Mouse (Mus musculus): ENCODE data around the gene Foxq1.

Gene Foxq1

GRCm38 (mm10) chr13:31572806-31573508, 17.0 kb downstream of the Foxq1 start:
- no peak for DNase-seq (ENCODE audit: low read depth, low spot score)

- DNase-seq (ENCODE audit: low read depth, low spot score): no peak
Measured at GRCm38 (mm10) chr13:31574627-31575026, 18.7 kb downstream of the Foxq1 start.

GRCm38 (mm10) chr13:31576696-31577095, 20.8 kb downstream of the Foxq1 start:
- DNase-seq (ENCODE audit: low read depth, low spot score): no peak

GRCm38 (mm10) chr13:31577576-31577975, 21.6 kb downstream of the Foxq1 start:
- no peak for DNase-seq (ENCODE audit: low read depth, low spot score)

GRCm38 (mm10) chr13:31578389-31578788, 22.5 kb downstream of the Foxq1 start:
- DNase-seq (ENCODE audit: low read depth, low spot score): no peak

GRCm38 (mm10) chr13:31579866-31580265, 23.9 kb downstream of the Foxq1 start:
- no peak for DNase-seq (ENCODE audit: low read depth, low spot score)

GRCm38 (mm10) chr13:31587341-31587740, 31.4 kb downstream of the Foxq1 start:
- DNase-seq (ENCODE audit: low read depth, low spot score): no peak

GRCm38 (mm10) chr13:31599576-31599975, 43.6 kb downstream of the Foxq1 start:
- no peak for DNase-seq (ENCODE audit: low read depth, low spot score)

GRCm38 (mm10) chr13:31603964-31604363, 48.0 kb downstream of the Foxq1 start:
- no peak for DNase-seq (ENCODE audit: low read depth, low spot score)

Measured in c-Kit-negative CD71-positive TER-119-positive erythroid progenitor cells, embryonic 14.5 days (primary cell).